Mouse (Mus musculus) E14TG2a.4 (cell line): ENCODE data around the gene Ksr1.

ENCODE experiments used
- CTCF ChIP-seq: conservative IDR thresholded peaks from 2 replicates; pipeline ENCODE4 v1.5.1; 2014; ENCODE audit warnings: low read length
- NANOG ChIP-seq: IDR thresholded peaks from 2 replicates; pipeline ENCODE4 v1.6.1; 2014; ENCODE audit warnings: borderline replicate concordance, low read length, mixed read lengths
- POU5F1 ChIP-seq: IDR thresholded peaks from 2 replicates; pipeline ENCODE4 v1.6.1; 2014; ENCODE audit warnings: low read length, borderline replicate concordance

DNA sequence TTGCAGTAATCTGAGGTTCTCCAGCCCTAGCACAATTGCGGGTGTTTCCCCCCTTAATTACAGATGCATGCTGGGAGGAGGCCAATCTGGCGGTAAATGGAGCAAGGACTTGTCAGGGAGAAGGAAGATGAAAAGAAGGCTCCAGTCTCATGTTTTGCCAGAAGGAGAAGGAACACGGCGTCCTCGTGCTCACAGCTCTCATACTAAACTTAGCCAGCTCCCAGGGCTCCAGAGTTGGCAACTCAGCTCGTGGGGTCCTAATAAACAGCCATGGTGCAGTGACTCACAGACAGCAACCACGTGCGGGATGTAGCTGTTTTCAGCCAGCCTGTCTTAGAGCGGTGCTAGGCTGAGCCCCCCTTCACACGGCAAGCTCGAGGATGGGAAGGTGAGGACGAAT lies 36.7 kb upstream of the Ksr1 start:
- no peak for TF ChIP-seq CTCF
- TF ChIP-seq POU5F1, result no peak
- no peak for TF ChIP-seq NANOG
